Comparison of ENCODE assay signal across 8 mouse cellular contexts in the genomic region with DNA sequence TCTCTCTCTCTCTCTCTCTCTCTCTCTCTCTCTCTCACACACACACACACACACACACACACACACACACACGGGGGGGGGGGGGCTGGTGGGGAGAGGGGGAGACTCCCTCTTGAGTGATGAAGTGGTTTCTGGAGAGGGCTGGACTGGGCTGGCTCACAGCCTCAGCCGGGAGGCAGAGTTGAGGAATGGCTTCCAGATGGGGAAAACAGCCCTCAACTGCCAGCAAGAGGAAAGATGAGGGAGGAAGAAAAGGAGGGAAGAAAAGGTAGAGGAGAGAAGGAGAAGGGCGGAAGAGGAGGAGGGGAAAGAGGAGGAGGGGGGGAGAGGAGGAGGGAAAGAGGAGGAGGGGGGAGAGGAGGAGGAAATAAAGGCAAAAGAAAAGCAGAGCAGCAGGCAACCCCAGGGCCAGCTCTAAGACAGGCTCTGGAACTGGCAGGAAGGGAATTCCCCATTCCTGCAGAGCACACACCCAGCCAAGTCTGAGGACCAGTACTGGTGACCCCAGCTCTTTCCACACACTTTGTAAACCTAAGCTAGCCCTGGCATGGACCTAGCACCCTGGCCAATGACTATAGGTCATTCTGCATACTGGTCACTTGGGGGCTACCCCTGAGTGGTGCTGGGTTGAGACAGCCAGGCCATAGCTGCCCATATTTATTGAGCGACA. TPM values are rescaled to one million over a fixed set of nuclear protein-coding genes. Genes with fewer than 3 reads are reported as not detected.
DNase-seq lines count a peak whose midpoint lies in the region; ATAC-seq and TF ChIP-seq lines count a peak whose summit lies in the region.

No protein-coding gene starts in this region.

- 49% methylated on average over 3 of the region's 4 CpGs for WGBS in heart, embryonic 10.5 days
- 33% methylated on average over 3 of the region's 4 CpGs for WGBS in kidney, embryonic 14.5 days
- 27% methylated on average over 3 of the region's 4 CpGs for WGBS in lung, postnatal 0 days

- H3K9me3 ChIP-seq in heart, embryonic 10.5 days: no peaks in the 10 kb centered on the region
- H3K9me3 ChIP-seq in kidney, embryonic 14.5 days (ENCODE audit: control insufficient read depth, low read length): no peaks in the 10 kb centered on the region
- no peaks in the 10 kb centered on the region for H3K9me3 ChIP-seq in lung, postnatal 0 days (ENCODE audit: low read length)

- ATAC-seq in kidney, embryonic 14.5 days (ENCODE audit: low FRiP score, low TSS enrichment): peak; percentile 74
- peak; percentile 66 for ATAC-seq in lung, postnatal 0 days
- ATAC-seq in megakaryocyte progenitor cell, adult 5-6 weeks (replicated peaks; ENCODE audit: poor library complexity): no peak
- no peak for ATAC-seq in granulocyte monocyte progenitor cell, adult 5-6 weeks (replicated peaks; ENCODE audit: poor library complexity, severe bottlenecking)

- no peak overlapping the region; the same call in 1 of the 2 replicates for H3K4me2 ChIP-seq in kidney, embryonic 14.5 days (replicated peaks; ENCODE audit: low read depth, low read length)
- peak overlapping the region; percentile 25 for H3K4me2 ChIP-seq in lung, postnatal 0 days (replicated peaks; ENCODE audit: low read depth, low read length)

- peak; percentile 44 for TF ChIP-seq CTCF in lung, postnatal 0 days (IDR thresholded peaks at IDR 0.05)

- peaks cover 17% of the 10 kb centered on the region for H3K4me1 ChIP-seq in brown adipose tissue, adult 24 weeks (ENCODE audit: control insufficient read depth, insufficient read depth, insufficient read length, low read length)
- H3K4me1 ChIP-seq in heart, embryonic 10.5 days: peaks cover 85% of the 10 kb centered on the region
- peaks cover 28% of the 10 kb centered on the region for H3K4me1 ChIP-seq in kidney, embryonic 14.5 days (ENCODE audit: control insufficient read depth, insufficient read depth, low read length)
- H3K4me1 ChIP-seq in lung, postnatal 0 days (ENCODE audit: insufficient read depth, low read depth, low read length): peaks cover 35% of the 10 kb centered on the region; the same call in 1 of the 2 replicates

- peak overlapping the region; percentile 84 for H3K27ac ChIP-seq in brown adipose tissue, adult 24 weeks (replicated peaks; ENCODE audit: low read depth, low read length)
- peak overlapping the region; percentile 86 for H3K27ac ChIP-seq in heart, embryonic 10.5 days
- peak overlapping the region; percentile 90 for H3K27ac ChIP-seq in kidney, embryonic 14.5 days (ENCODE audit: low read depth, low read length)
- peak overlapping the region; percentile 91 for H3K27ac ChIP-seq in lung, postnatal 0 days (ENCODE audit: low read length)

- no peaks in the 10 kb centered on the region for H3K27me3 ChIP-seq in heart, embryonic 10.5 days (ENCODE audit: insufficient read depth, poor library complexity, severe bottlenecking)
- H3K27me3 ChIP-seq in kidney, embryonic 14.5 days (ENCODE audit: control insufficient read depth, insufficient read depth, low read length): no peaks in the 10 kb centered on the region
- H3K27me3 ChIP-seq in lung, postnatal 0 days (replicated peaks; ENCODE audit: insufficient read depth, low read length): no peaks in the 10 kb centered on the region

- peak; percentile 39 for DNase-seq in CD4-positive helper T cell, adult 2 months (ENCODE audit: low read depth, low spot score)
- DNase-seq in heart, embryonic 10.5 days (ENCODE audit: low spot score): no peak
- peak; percentile 85 for DNase-seq in lung, postnatal 0 days (ENCODE audit: low spot score)
- no peak for DNase-seq in left cerebral cortex, adult 11 months (ENCODE audit: low spot score)

- TF ChIP-seq EP300 in lung, postnatal 0 days (IDR thresholded peaks at IDR 0.05): no peak; the same call in 1 of the 2 replicates

- no peaks in the 10 kb centered on the region for H3K36me3 ChIP-seq in heart, embryonic 10.5 days
- no peaks in the 10 kb centered on the region for H3K36me3 ChIP-seq in kidney, embryonic 14.5 days (ENCODE audit: control insufficient read depth, insufficient read depth, low read length)
- H3K36me3 ChIP-seq in lung, postnatal 0 days (ENCODE audit: insufficient read depth, low read length): no peaks in the 10 kb centered on the region

- H3K4me3 ChIP-seq in brown adipose tissue, adult 24 weeks (ENCODE audit: insufficient read depth, low read depth, low read length): no peak overlapping the region
- H3K4me3 ChIP-seq in heart, embryonic 10.5 days: no peak overlapping the region; the same call in none of the 2 replicates
- H3K4me3 ChIP-seq in kidney, embryonic 14.5 days (ENCODE audit: low read length): no peak overlapping the region
- H3K4me3 ChIP-seq in lung, postnatal 0 days (ENCODE audit: low read depth, low read length): no peak overlapping the region

- H3K9ac ChIP-seq in kidney, embryonic 14.5 days (ENCODE audit: low read depth, low read length): no peak overlapping the region
- H3K9ac ChIP-seq in lung, postnatal 0 days (replicated peaks; ENCODE audit: low read depth): no peak overlapping the region

RNA-seq across cellular contexts. Expression of a gene that starts 4.3 kb away (rescaled TPM):
- polyA plus RNA-seq in brown adipose tissue, adult 24 weeks (2012; ENCODE audit: insufficient read depth, insufficient read length, missing spikeins): 0.83 and 1.3 TPM in 2 replicates
- polyA plus RNA-seq in heart, embryonic 10.5 days (2016; fragmentation: Nextera tagmentation; extraction: Ambion mirVana): 19.3 and 21.1 TPM in 2 replicates
- 0.79 and 0.97 TPM in 2 replicates for polyA plus RNA-seq in kidney, embryonic 14.5 days (2014; fragmentation: Nextera tagmentation; extraction: Ambion mirVana)
- polyA plus RNA-seq in lung, postnatal 0 days (2015; fragmentation: Nextera tagmentation; extraction: Ambion mirVana): 6.1 and 7.8 TPM in 2 replicates
- 127 and 144 TPM in 2 replicates for total RNA-seq in megakaryocyte progenitor cell, adult 5-6 weeks (2015)
- 98.1 and 105 TPM in 2 replicates for total RNA-seq in megakaryocyte progenitor cell, adult 5-6 weeks (2017)
- total RNA-seq in granulocyte monocyte progenitor cell, adult 5-6 weeks (2014; fragmentation: Nextera tagmentation): 140 and 158 TPM in 2 replicates
- total RNA-seq in granulocyte monocyte progenitor cell, adult 5-6 weeks (2017): 95.1 and 117 TPM in 2 replicates

RNA-seq across cellular contexts. Expression of a gene that starts 40.1 kb away (rescaled TPM):
- not detected in 2 replicates for polyA plus RNA-seq in brown adipose tissue, adult 24 weeks (2012; ENCODE audit: insufficient read depth, insufficient read length, missing spikeins)
- polyA plus RNA-seq in heart, embryonic 10.5 days (2016; fragmentation: Nextera tagmentation; extraction: Ambion mirVana): 1.1 and 1.2 TPM in 2 replicates
- 0.43 and 0.67 TPM in 2 replicates for polyA plus RNA-seq in kidney, embryonic 14.5 days (2014; fragmentation: Nextera tagmentation; extraction: Ambion mirVana)
- polyA plus RNA-seq in lung, postnatal 0 days (2015; fragmentation: Nextera tagmentation; extraction: Ambion mirVana): 0.90 and 1.3 TPM in 2 replicates
- total RNA-seq in megakaryocyte progenitor cell, adult 5-6 weeks (2015): 0.67 and 1.0 TPM in 2 replicates
- total RNA-seq in megakaryocyte progenitor cell, adult 5-6 weeks (2017): 0.68 TPM in 1 of 2 replicates, not detected in the other
- total RNA-seq in granulocyte monocyte progenitor cell, adult 5-6 weeks (2014; fragmentation: Nextera tagmentation): 2.0 TPM in 2 replicates
- total RNA-seq in granulocyte monocyte progenitor cell, adult 5-6 weeks (2017): 0.34 and 0.82 TPM in 2 replicates

RNA-seq across cellular contexts. Expression of a gene that starts 43.4 kb away (rescaled TPM):
- 289 and 375 TPM in 2 replicates for polyA plus RNA-seq in brown adipose tissue, adult 24 weeks (2012; ENCODE audit: insufficient read depth, insufficient read length, missing spikeins)
- polyA plus RNA-seq in heart, embryonic 10.5 days (2016; fragmentation: Nextera tagmentation; extraction: Ambion mirVana): 472 and 583 TPM in 2 replicates
- polyA plus RNA-seq in kidney, embryonic 14.5 days (2014; fragmentation: Nextera tagmentation; extraction: Ambion mirVana): 477 and 494 TPM in 2 replicates
- 724 and 747 TPM in 2 replicates for polyA plus RNA-seq in lung, postnatal 0 days (2015; fragmentation: Nextera tagmentation; extraction: Ambion mirVana)
- total RNA-seq in megakaryocyte progenitor cell, adult 5-6 weeks (2015): 118 and 140 TPM in 2 replicates
- total RNA-seq in megakaryocyte progenitor cell, adult 5-6 weeks (2017): 121 and 181 TPM in 2 replicates
- total RNA-seq in granulocyte monocyte progenitor cell, adult 5-6 weeks (2014; fragmentation: Nextera tagmentation): 63.8 and 77.3 TPM in 2 replicates
- 159 and 201 TPM in 2 replicates for total RNA-seq in granulocyte monocyte progenitor cell, adult 5-6 weeks (2017)

RNA-seq across cellular contexts. Expression of a gene that starts 59.9 kb away (rescaled TPM):
- polyA plus RNA-seq in brown adipose tissue, adult 24 weeks (2012; ENCODE audit: insufficient read depth, insufficient read length, missing spikeins): 6.7 and 13.2 TPM in 2 replicates
- 78.0 and 99.5 TPM in 2 replicates for polyA plus RNA-seq in heart, embryonic 10.5 days (2016; fragmentation: Nextera tagmentation; extraction: Ambion mirVana)
- polyA plus RNA-seq in kidney, embryonic 14.5 days (2014; fragmentation: Nextera tagmentation; extraction: Ambion mirVana): 74.4 and 95.1 TPM in 2 replicates
- polyA plus RNA-seq in lung, postnatal 0 days (2015; fragmentation: Nextera tagmentation; extraction: Ambion mirVana): 52.3 and 54.5 TPM in 2 replicates
- 18.7 and 23.5 TPM in 2 replicates for total RNA-seq in megakaryocyte progenitor cell, adult 5-6 weeks (2015)
- total RNA-seq in megakaryocyte progenitor cell, adult 5-6 weeks (2017): 26.8 and 33.7 TPM in 2 replicates
- 28.1 and 62.3 TPM in 2 replicates for total RNA-seq in granulocyte monocyte progenitor cell, adult 5-6 weeks (2014; fragmentation: Nextera tagmentation)
- total RNA-seq in granulocyte monocyte progenitor cell, adult 5-6 weeks (2017): 33.9 and 45.6 TPM in 2 replicates

Comparison
In these comparisons a context has a peak if more than half of its experiments do, and no peak if none do; other contexts are left out.
1. DNase-seq: peak in CD4-positive helper T cell, adult 2 months (single experiment) and lung, postnatal 0 days (single experiment); none in heart, embryonic 10.5 days (single experiment) and left cerebral cortex, adult 11 months (single experiment).
2. ATAC-seq: peak in kidney, embryonic 14.5 days (single experiment) and lung, postnatal 0 days (single experiment); none in megakaryocyte progenitor cell, adult 5-6 weeks (single experiment) and granulocyte monocyte progenitor cell, adult 5-6 weeks (single experiment).
3. Peak in every context shown above with its lines, with median percentiles within 50 percentile points of each other: H3K27ac ChIP-seq.